Mouse (Mus musculus) thymus, adult 2 months (tissue): ENCODE results near the gene Gm11027.

Source experiments
- CTCF ChIP-seq: fragments of 200-500 bp; IDR thresholded peaks from 2 replicates; pipeline ENCODE4 v1.5.1; 2012; ENCODE audit warnings: mild to moderate bottlenecking, control low read depth, low read length, moderate library complexity, borderline replicate concordance; ENCODE audit not compliant: control insufficient read depth, poor library complexity, insufficient read depth; ENCODE audit errors: extremely low read depth
- POLR2A ChIP-seq: fragments of 200-500 bp; IDR thresholded peaks from 2 replicates; pipeline ENCODE4 v1.6.1; 2012; ENCODE audit warnings: mild to moderate bottlenecking, low read length, control low read depth, moderate library complexity; ENCODE audit not compliant: control insufficient read depth, poor library complexity, insufficient read depth; ENCODE audit errors: extremely low read depth

DNA sequence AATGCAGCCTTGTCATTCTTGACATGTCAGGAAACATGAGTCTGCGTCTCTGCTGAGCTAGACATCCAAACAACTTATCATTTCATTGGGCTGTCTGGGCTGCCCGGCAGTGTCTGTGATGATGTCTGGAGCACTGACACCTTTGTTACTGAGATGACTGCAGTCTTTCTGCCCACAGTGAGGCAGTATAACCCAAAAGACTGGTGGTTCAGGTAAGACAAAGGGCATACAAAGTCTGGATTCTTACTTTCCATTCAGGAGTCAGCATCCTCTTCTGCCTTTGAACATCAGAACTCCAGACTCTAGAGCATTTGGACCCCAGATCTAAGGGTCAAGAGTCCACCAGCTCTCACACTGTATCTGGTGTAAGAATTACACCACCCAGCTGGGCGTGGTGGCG, 39.8 kb upstream of the Gm11027 start:
- TF ChIP-seq CTCF (no peak), POLR2A (no peak)
